Mouse (Mus musculus) spleen, postnatal 14 days (tissue): Measurements from ENCODE around the gene Fbxo41.
A peak's percentile ranks its signal among the peaks of the same experiment; 100 is the strongest.

Experiments used
- DNase-seq, 2 experiments: peaks; one replicate each; pipeline ENCODE4 v3.0.0; 2021 to 2022; ENCODE audit warnings: low spot score in 2 of 2

Fbxo41 gene

DNA sequence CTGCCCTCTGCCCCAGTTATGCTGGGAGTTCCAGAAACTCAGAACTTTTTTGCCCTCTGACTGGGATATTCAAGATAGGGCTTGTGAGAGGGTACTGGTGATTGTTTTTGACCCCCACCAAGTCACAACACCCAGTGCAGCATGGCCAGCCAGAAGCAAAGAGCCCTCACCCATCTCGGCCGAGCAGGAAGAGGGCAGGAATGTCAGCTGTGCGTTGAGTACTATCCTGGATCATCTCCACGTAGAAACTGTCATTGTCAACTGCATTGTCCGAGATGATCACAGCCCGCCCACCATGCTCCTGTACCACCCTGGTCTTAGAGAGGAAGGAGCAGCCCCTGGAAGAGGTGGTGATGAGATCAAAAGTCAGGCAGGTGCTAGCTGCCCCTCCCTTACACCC, 55.4 kb downstream of the Fbxo41 start:
- no peak for DNase-seq

DNA sequence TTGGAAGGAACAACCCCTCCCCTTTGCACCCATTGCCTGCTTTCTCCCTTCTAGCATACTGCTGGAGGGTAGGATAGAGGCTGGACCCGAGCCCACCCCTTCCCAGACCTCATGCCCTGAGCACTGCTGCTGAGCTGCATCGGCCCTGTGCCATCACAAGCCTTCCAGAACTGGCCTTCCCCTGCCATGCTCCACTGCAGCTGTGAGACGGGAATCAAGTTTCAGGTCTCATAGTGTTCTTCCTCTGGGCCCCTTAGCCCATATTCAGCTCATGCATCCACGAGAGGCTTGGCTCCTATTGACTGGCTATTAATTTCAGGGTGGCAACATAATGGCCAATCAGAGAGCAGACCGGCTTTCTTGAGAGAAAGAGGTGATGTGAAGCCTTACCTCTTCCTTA, 57.5 kb downstream of the Fbxo41 start:
- DNase-seq = no peak

DNA sequence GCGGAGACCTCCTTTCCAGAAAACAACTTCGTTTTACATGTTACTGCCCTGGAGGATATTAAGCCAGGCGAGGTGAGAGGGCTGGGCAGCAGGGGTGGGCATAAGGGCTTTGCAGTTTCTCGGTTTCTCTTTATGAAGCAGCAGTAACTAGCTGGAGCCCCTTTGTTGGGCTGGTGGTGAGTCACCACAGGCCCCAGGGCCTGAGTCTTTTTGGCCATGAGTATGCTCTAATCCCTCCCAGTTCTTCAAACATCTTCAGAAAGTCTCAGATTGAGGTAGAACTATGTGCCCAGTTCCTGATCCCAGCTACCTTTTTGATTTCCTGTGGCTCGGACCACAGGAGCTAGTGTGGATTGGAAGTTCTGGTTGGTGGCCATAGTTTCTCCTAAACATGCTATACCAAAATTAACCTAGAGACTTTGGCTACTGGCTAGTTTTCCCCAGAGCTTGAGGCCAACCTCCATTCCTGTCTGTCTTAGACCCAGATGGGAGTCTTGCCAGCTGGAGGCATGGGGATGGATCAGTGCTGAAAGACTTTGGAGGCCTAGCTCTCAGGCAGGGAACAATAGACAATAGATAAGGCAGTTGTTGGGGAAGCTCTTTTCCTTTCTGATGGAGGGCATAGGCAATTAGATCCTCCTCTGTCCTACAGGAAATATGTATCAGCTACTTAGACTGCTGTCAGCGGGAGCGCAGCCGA, 58.4 kb downstream of the Fbxo41 start:
- no peak for DNase-seq

DNA sequence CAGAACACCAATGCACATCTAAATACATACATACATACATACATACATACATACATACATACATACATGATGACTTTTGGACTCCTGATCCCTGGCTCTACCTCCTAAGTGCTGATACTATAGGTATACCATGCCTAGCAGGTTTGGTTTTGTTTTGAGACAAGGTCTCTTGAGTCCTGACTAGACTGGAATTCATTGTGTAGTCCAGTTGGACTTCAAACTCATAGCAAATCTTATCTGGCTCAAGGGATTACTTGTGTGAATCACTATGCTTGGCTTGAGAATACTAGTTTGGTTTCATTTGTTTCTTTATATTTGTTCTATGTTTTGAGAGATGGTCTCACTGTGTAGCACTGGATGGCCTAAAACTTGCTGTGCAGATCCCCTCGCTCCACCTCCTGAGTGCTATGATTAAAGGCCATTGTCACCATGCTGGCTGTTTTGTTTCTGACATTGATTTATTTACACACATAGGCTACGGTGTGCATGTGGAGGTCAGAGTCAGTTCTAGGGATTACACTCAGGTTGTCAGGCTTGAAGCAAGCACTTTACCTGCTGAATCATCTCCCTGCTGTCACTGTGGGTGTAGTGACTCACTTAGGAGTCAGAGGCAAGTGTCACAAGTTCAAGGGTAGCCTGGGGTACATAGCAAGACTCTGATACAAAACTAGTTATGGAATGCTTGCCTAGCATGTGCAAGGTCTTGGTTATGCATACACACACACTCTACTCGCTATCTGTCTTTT, 59.1 kb downstream of the Fbxo41 start:
- no peak for DNase-seq

DNA sequence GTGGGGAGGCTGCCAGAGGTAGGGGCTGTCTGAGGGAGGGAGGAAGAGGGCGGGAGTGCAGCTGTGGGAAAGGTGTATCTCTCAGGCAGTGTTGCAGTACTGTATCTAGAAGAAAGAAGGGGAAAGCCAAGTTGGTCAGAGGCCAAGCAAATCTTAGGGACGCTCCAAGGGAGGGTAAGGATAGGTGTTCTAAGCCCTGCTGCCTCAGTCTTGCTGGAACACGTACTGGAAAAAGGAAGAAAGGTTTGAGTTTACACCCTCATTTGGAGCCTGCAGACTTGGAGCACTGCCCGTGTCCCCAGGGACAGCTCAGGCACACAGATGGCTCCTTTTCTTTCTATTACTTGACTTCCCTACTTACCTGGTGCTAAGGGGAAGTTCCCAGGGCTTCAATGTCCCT, 61.7 kb downstream of the Fbxo41 start:
- no peak for DNase-seq

DNA sequence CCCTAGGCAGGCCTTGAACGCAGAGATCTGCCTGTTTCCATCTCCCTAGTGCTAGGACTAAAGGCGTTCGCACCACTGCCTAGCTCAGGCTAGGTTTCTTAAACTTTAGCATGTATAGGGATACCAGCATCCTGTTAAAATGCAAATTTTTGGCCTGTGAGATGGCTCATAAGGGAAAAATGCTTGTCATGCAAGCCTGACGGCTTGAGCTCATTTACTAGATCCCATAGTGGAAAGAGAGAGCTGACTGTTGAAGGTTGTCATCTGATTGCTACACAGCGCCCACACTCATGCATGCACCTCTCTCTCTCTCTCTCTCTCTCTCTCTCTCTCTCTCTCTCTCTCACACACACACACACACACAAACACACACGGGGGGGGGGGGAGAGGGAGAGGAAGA, 66.2 kb downstream of the Fbxo41 start:
- no peak for DNase-seq

DNA sequence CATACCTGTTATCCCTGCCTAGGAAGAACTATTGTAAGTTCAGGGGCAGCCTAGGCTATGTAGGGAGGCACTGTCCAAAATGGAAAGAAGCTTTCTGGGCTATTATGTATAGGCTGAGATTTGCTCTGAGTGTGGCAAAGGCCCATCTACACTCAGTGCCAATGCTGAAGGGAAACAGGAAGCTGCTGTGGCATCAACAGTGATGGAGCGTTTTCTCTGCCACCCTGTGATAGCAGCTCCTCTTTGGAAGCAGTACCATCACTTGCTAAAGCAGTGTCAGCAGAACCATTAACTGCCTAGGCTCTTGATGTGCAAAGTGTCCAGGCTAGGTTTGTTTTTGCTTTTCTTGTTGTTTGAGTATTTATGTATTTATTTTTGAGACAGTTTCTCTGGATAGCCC, 66.6 kb downstream of the Fbxo41 start:
- no peak for DNase-seq

DNA sequence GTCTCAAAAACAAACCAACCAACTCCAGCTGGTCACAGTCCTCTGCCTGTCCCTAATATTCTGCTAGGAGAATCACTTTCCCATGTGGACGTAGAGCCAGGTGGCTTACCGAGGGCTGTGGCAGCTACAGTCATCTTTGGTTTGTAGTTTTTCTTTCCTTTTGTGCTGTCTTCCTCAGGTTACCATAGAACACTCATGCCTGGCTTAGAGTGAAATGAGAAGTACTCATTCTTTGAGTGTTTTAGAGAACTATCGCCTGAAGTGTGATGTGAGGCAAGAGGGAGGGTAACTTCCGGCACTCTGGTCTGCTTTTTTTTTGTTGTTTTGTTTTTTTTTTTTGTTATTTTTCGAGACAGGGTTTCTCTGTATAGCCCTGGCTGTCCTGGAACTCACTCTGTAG, 68.9 kb downstream of the Fbxo41 start:
- DNase-seq = no peak

DNA sequence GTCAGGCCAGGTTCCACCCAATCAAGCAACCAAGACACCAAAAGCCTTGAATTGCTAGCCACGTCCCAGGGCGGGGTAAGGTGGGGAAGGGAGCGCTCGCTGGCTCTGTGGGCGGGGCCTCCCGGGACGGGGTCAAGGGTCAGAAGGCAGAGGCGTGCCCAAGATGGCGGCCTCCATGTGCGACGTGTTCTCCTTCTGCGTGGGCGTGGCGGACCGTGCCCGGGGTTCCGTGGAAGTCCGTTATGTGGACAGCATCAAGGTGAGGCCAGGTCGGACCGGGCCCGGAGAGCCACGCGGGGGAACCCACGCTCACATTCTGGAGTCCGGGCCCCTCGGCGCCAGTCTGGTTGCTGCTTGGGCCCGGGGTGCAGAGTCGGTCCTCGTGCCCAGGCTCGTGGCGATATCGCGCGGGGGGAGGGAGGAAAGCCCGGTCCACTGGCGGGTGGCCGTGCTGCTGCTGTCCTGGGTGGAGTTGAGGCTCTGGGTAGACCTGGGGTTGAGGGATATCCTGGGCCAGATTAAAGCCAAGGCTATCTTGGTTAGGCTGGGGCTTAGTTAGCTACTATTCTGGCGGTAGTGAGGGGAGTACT, 70.9 kb downstream of the Fbxo41 start, which contains the start of gene Smyd5:
TSS of gene Smyd5 (plus strand) at position 148 of the 590 bp plus-strand sequence.
- peak; percentile 67 to 83 for DNase-seq

DNA sequence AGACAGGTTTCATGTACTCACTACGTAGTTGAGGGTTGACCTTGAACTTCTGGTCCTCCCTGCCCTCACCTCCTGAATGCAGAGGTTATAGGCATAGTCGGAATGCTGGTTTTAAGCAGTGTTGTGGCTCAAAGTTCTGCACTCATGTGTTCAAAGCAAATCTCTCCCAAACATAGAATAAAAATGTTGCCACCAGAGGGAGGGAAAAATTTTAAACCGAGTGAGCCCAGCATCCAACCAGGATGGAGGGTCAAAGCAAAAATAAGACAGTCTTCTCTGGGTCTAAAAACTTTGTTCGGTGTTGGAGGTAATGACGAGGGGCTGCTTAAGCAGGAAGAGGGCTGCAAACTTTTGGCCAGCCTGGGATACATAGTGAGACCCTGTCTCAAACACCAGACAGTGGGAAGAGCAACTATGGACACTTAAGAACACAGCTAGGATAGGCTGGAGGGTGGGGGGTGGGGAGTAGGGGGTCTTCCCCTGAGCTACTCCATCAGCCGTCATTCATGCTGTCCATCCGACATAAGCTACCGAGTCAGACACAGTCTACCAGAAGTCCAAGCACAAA, 71.4 kb downstream of the Fbxo41 start:
- no peak for DNase-seq

DNA sequence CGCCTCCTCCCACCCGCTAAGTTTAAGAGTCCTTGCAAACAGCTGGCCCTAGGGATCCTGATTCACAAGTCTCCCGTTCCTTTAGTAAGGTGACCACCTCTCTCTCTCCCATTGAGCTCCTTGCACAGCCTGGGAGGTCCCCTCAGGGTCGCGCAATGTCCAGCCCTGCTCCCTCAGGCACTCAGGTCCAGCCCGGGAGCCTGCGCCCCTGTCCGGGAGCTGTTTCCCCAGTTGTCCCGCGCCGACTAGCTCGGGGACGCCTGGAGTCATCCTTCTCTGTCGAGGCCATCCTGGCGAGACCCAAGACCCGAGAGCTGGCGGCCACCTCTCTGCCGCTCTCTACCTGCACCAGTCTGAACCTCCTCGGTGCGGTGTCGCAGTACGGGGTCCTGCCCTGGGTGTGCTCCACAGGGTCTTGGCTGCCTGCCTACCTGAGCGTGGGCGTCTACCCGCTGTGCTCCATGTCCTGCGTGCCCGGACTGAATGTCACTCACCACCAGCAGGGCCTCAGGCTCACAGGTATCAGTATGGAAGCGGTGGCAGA, 78.9 kb downstream of the Fbxo41 start, which contains the start of gene Noto:
TSS of gene Noto (plus strand) at position 51 of the 544 bp plus-strand sequence.
- DNase-seq = no peak
